Mouse (Mus musculus) heart, postnatal 14 days (tissue): ENCODE results near the gene Tmem63c. TPM values are rescaled to one million over a fixed set of nuclear protein-coding genes. Genes with fewer than 3 reads are reported as not detected.

Experiments
- DNase-seq, 2 experiments: peaks; one replicate each; pipeline ENCODE4 v3.0.0; 2021 to 2022
- intact Hi-C: fragments of 180-260 bp; cut with DNase I; formaldehyde crosslinking; loops from one replicate; pipeline ENCODE4 v1.15.1; 2025
- long read RNA-seq, 2 experiments: library from polyadenylated mRNA; stranded (forward); transcript quantifications; one replicate each; pipeline ENCODE4 v2.0.0; 2021
- total RNA-seq, 2 experiments: library from RNA; stranded (reverse); gene quantifications; 2 replicates each; pipeline ENCODE4 v1.2.3; 2021

The Tmem63c gene
- total RNA-seq: under 1 TPM in 1 of 2 experiments, not detected in 1; 0.07 TPM
- long read RNA-seq, experiment 1: 0 reads
- long read RNA-seq, experiment 2: 0 reads

GRCm38 (mm10) chr12:87021040-87021439 is at the start of gene Tmem63c:
Gene Tmem63c (plus strand): TSS chr12:87021340.
- DNase-seq: no peak
- intact Hi-C loops: no loop called here

GRCm38 (mm10) chr12:86973216-86973615 is 47.9 kb upstream of the Tmem63c start:
- peak; percentile 60 to 63 for DNase-seq
- intact Hi-C loops: no loop called here

- intact Hi-C loops: loop anchor here (1.0 kb wide), 1 partner anchor 204 kb away; no protein-coding TSS in a partner anchor
Observed at GRCm38 (mm10) chr12:86973706-86974105, 47.4 kb upstream of the Tmem63c start.

GRCm38 (mm10) chr12:86974387-86975288 is 46.5 kb upstream of the Tmem63c start:
- peak; percentile 84 to 90 for DNase-seq
- intact Hi-C loops: loop anchor here (1.0 kb wide), 1 partner anchor 205 kb away; no protein-coding TSS in a partner anchor

More at GRCm38 (mm10) chr12:86973706-86974105, 47.4 kb upstream of the Tmem63c start:
- DNase-seq: no peak

GRCm38 (mm10) chr12:86975761-86976160 is 45.4 kb upstream of the Tmem63c start:
- intact Hi-C loops: no loop called here
- DNase-seq: no peak

GRCm38 (mm10) chr12:86976511-86977168 is 44.5 kb upstream of the Tmem63c start:
- DNase-seq: no peak
- intact Hi-C loops: no loop called here

GRCm38 (mm10) chr12:86977833-86978232 is 43.3 kb upstream of the Tmem63c start:
- intact Hi-C loops: no loop called here
- DNase-seq: peak; percentile 24 to 31

GRCm38 (mm10) chr12:86981180-86981579 is 40.0 kb upstream of the Tmem63c start:
- no peak for DNase-seq
- intact Hi-C loops: loop anchor here (5.0 kb wide), 1 partner anchor 71 kb away; no protein-coding TSS in a partner anchor

GRCm38 (mm10) chr12:86983470-86984193 is 37.5 kb upstream of the Tmem63c start:
- peak; percentile 69 to 79 for DNase-seq
- intact Hi-C loops: loop anchor here (5.0 kb wide), 1 partner anchor 69 kb away; no protein-coding TSS in a partner anchor

GRCm38 (mm10) chr12:86984194-86984555 is 37.0 kb upstream of the Tmem63c start:
- peak; percentile 64 to 71 for DNase-seq

GRCm38 (mm10) chr12:86986562-86986961 is 34.6 kb upstream of the Tmem63c start:
- DNase-seq: no peak
- intact Hi-C loops: no loop called here

More at GRCm38 (mm10) chr12:86984194-86984555, 37.0 kb upstream of the Tmem63c start:
- intact Hi-C loops: loop anchor here (5.0 kb wide), 1 partner anchor 68 kb away; no protein-coding TSS in a partner anchor

- no peak for DNase-seq
- intact Hi-C loops: no loop called here
Observed at GRCm38 (mm10) chr12:86988227-86988626, 32.9 kb upstream of the Tmem63c start.

- intact Hi-C loops: no loop called here
- no peak for DNase-seq
Observed at GRCm38 (mm10) chr12:86989378-86989777, 31.8 kb upstream of the Tmem63c start.

GRCm38 (mm10) chr12:86989890-86990754 is 31.0 kb upstream of the Tmem63c start, which contains the start of gene Zdhhc22:
Gene Zdhhc22 (minus strand): TSS chr12:86990430.
- intact Hi-C loops: no loop called here
- peak; percentile 55 to 73 for DNase-seq

- intact Hi-C loops: no loop called here
- no peak for DNase-seq
Observed at GRCm38 (mm10) chr12:86990755-86991110, 30.4 kb upstream of the Tmem63c start.

GRCm38 (mm10) chr12:86994166-86994565 is 27.0 kb upstream of the Tmem63c start:
- intact Hi-C loops: no loop called here
- DNase-seq: peak; percentile 23 to 41

GRCm38 (mm10) chr12:86994776-86995175 is 26.4 kb upstream of the Tmem63c start:
- DNase-seq: no peak
- intact Hi-C loops: no loop called here

GRCm38 (mm10) chr12:86995931-86996330 is 25.2 kb upstream of the Tmem63c start:
- intact Hi-C loops: no loop called here
- DNase-seq: no peak

- no peak for DNase-seq
- intact Hi-C loops: no loop called here
Observed at GRCm38 (mm10) chr12:86998699-86999098, 22.4 kb upstream of the Tmem63c start.
